Mouse (Mus musculus): ENCODE measurements around the gene Gm9040. TPM values are rescaled to one million over a fixed set of nuclear protein-coding genes. Genes with fewer than 3 reads are reported as not detected.
"Not testable (repeated sequence)": the region's sequence is repeated elsewhere in the genome, so short reads cannot be mapped to it uniquely, and the experiment has no call there.

The Gm9040 gene
- total RNA-seq (2015; ENCODE audit: low replicate concordance): not detected in 2 replicates
- 0.17 TPM in 1 of 2 replicates, not detected in the other for total RNA-seq (2017; ENCODE audit: low replicate concordance)

GRCm38 (mm10) chr10:118326869-118327268 lies at the start of gene Gm9040:
Gene Gm9040 (minus strand): TSS chr10:118326969.
- ATAC-seq (replicated peaks; ENCODE audit: low FRiP score, poor library complexity, severe bottlenecking): not testable (repeated sequence)

GRCm38 (mm10) chr10:118370443-118370842 lies 43.7 kb upstream of the Gm9040 start:
- no peak for ATAC-seq (replicated peaks; ENCODE audit: low FRiP score, poor library complexity, severe bottlenecking)

- ATAC-seq (replicated peaks; ENCODE audit: low FRiP score, poor library complexity, severe bottlenecking): no peak
Observed at GRCm38 (mm10) chr10:118369518-118369917, 42.7 kb upstream of the Gm9040 start.

- ATAC-seq (replicated peaks; ENCODE audit: low FRiP score, poor library complexity, severe bottlenecking): not testable (repeated sequence)
Observed at GRCm38 (mm10) chr10:118354005-118354404, 27.2 kb upstream of the Gm9040 start, which contains the start of gene Gm9049. Gene Gm9049 (minus strand): TSS chr10:118354105.

GRCm38 (mm10) chr10:118348579-118348978 lies 21.8 kb upstream of the Gm9040 start, which contains the start of gene Gm9048:
Gene Gm9048 (minus strand): TSS chr10:118348679.
- not testable (repeated sequence) for ATAC-seq (replicated peaks; ENCODE audit: low FRiP score, poor library complexity, severe bottlenecking)

- not testable (repeated sequence) for ATAC-seq (replicated peaks; ENCODE audit: low FRiP score, poor library complexity, severe bottlenecking)
Observed at GRCm38 (mm10) chr10:118343155-118343554, 16.4 kb upstream of the Gm9040 start, which contains the start of gene Gm9046. Gene Gm9046 (minus strand): TSS chr10:118343255.

- not testable (repeated sequence) for ATAC-seq (replicated peaks; ENCODE audit: low FRiP score, poor library complexity, severe bottlenecking)
Observed at GRCm38 (mm10) chr10:118337731-118338130, 11.0 kb upstream of the Gm9040 start, which contains the start of gene Gm9045. Gene Gm9045 (minus strand): TSS chr10:118337831.

DNA sequence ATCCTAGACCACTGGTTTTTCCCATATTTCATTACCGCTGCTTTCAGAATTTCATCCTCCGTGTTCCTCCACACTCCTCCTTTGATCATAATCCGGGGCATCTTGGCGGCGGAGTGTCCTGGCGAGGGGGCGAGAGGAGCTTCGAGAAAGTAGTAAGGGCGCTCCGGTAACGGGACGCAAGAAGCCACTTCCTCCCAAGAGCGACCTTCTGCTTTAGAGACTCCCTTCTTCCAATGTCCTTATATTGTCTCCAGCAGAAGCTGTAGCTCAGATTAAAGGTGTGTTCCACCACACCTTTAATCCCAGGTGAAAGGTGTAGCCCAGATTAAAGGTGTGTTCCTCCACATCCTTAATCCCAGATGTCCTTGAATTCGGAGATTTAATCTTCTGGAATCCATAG lies 5.5 kb upstream of the Gm9040 start, which contains the start of gene Gm9044:
Gm9044 (minus strand) TSS at position 101 of the 400 bp plus-strand sequence.
- ATAC-seq (replicated peaks; ENCODE audit: low FRiP score, poor library complexity, severe bottlenecking): not testable (repeated sequence)

DNA sequence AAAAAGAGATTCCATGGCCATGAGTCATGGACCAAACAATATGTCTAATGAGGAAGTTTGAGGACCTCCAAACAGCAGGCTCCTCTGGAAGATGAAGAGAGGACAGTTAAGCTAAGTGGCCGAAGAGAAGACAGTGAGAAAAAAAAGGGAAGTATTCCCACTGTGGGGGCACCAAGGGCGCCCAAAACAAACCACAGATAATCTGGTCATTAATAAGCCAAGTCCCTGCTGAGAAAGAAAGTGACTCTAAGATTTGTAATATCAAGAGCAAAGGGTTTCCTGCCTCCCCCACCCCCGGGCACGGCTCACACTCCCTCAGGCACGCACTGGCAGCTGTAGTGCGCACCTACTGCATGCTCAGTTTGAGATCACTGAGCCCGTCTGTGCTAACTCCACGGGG lies 7.7 kb downstream of the Gm9040 start:
- no peak for ATAC-seq (replicated peaks; ENCODE audit: low FRiP score, poor library complexity, severe bottlenecking)

DNA sequence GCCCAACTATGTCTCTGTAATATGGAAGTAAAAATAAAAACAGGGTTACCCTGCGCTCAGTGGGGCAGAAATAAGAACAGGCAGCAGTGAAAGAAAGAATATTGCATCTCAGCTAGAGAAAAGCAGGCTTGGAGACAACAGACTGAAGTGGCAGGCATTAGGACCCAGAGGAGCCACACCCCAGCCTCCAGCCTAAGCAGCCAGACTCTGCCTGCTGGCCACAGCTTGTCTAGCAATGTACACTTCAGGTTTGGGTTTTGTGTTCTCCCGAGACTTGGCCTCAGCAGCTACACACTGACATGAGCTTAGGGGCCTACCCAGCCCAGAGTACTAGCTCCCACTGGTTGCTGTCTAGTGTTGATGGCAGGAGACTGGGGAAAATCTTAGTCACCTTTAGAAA lies 24.6 kb downstream of the Gm9040 start:
- ATAC-seq (replicated peaks; ENCODE audit: low FRiP score, poor library complexity, severe bottlenecking): not testable (repeated sequence)

- no peak for ATAC-seq (replicated peaks; ENCODE audit: low FRiP score, poor library complexity, severe bottlenecking)
Observed at GRCm38 (mm10) chr10:118294938-118295337, 31.8 kb downstream of the Gm9040 start, which contains the start of gene Iltifb. Gene Iltifb (minus strand): TSS chr10:118295038.

DNA sequence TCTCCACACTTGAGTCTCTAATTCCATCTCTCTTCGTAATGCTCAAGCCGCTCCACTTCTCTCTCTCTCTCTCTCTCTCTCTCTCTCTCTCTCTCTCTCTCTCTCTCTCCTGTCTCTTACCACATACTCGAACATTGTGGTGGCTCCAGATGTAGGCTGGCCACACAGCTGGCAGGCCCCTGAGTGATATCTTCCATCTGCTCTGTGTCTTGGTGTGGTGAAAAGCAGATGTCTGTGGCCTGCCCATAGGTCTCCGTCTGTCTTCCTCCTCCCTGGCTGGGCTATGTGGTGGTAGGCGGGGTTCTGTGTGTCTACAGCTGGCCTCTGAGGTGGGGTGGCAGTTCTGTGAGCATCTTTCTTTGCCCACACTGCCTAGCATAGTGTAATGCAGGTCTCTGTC lies 43.8 kb downstream of the Gm9040 start:
- not testable (repeated sequence) for ATAC-seq (replicated peaks; ENCODE audit: low FRiP score, poor library complexity, severe bottlenecking)

DNA sequence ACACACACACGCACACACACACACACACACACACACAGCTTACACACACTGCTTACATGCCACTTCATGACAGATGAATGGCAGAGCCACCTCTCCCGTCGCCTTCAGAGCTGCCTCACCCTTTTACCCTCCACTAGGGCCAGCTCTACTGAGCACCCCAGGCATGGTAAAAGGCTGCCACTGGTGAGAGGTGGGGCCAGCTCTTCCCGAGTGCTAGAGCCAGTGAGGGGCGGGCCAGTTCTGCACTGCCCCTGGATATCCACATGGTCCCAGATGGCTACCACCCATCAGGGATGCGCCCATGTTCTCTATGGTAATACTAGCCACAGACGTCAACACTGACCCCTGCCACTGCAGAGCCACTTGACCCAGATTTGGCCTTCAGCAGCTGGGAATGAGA lies 44.2 kb downstream of the Gm9040 start:
- not testable (repeated sequence) for ATAC-seq (replicated peaks; ENCODE audit: low FRiP score, poor library complexity, severe bottlenecking)

DNA sequence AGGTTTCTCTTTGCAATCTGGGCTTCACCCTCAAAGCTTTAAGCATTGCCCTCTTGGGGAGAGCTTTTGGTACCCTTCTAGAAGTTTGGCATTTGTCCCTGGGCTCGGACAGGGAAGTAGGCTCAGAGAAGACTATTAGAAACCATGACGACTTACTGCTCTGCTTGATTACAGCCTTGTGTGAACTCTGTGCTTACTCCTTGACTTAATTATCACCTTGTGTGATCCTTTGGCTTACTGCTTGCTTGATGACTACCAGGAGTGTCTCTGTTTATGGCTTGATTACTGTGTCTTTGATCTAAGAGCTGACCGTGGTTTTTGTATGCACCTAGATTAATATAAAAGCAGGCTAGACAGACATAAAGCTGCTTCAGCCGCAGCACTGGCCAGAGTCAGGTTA lies 48.7 kb downstream of the Gm9040 start:
- not testable (repeated sequence) for ATAC-seq (replicated peaks; ENCODE audit: low FRiP score, poor library complexity, severe bottlenecking)

Other genes starting within 250 kb of the Gm9040 start
- 2.1 and 14.8 TPM in 2 replicates for gene Mdm1, start 185.2 kb downstream of the Gm9040 start, total RNA-seq (2015; ENCODE audit: low replicate concordance)
- 6.3 and 7.3 TPM in 2 replicates for gene Mdm1, start 185.2 kb downstream of the Gm9040 start, total RNA-seq (2017; ENCODE audit: low replicate concordance)
- gene Il22, start 122.0 kb downstream of the Gm9040 start, total RNA-seq (2015; ENCODE audit: low replicate concordance): not detected in 2 replicates
- not detected in 2 replicates for gene Il22, start 122.0 kb downstream of the Gm9040 start, total RNA-seq (2017; ENCODE audit: low replicate concordance)
- gene Gm32717, start 86.2 kb downstream of the Gm9040 start, total RNA-seq (2015; ENCODE audit: low replicate concordance): not detected in 2 replicates
- gene Gm32717, start 86.2 kb downstream of the Gm9040 start, total RNA-seq (2017; ENCODE audit: low replicate concordance): 0.28 TPM in 1 of 2 replicates, not detected in the other
- gene Gm32802, start 68.3 kb downstream of the Gm9040 start, total RNA-seq (2015; ENCODE audit: low replicate concordance): not detected in 2 replicates
- 0.28 TPM in 1 of 2 replicates, not detected in the other for gene Gm32802, start 68.3 kb downstream of the Gm9040 start, total RNA-seq (2017; ENCODE audit: low replicate concordance)
- not detected in 2 replicates for gene Iltifb, start 31.9 kb downstream of the Gm9040 start, total RNA-seq (2015; ENCODE audit: low replicate concordance)
- not detected in 2 replicates for gene Iltifb, start 31.9 kb downstream of the Gm9040 start, total RNA-seq (2017; ENCODE audit: low replicate concordance)
- not detected in 2 replicates for gene Gm9044, start 5.4 kb upstream of the Gm9040 start, total RNA-seq (2015; ENCODE audit: low replicate concordance)
- gene Gm9044, start 5.4 kb upstream of the Gm9040 start, total RNA-seq (2017; ENCODE audit: low replicate concordance): 0.17 TPM in 1 of 2 replicates, not detected in the other
- not detected in 2 replicates for gene Gm9045, start 10.9 kb upstream of the Gm9040 start, total RNA-seq (2015; ENCODE audit: low replicate concordance)
- gene Gm9045, start 10.9 kb upstream of the Gm9040 start, total RNA-seq (2017; ENCODE audit: low replicate concordance): 0.26 TPM in 1 of 2 replicates, not detected in the other
- not detected in 2 replicates for gene Gm9046, start 16.3 kb upstream of the Gm9040 start, total RNA-seq (2015; ENCODE audit: low replicate concordance)
- not detected in 2 replicates for gene Gm9046, start 16.3 kb upstream of the Gm9040 start, total RNA-seq (2017; ENCODE audit: low replicate concordance)
- not detected in 2 replicates for gene Gm9048, start 21.7 kb upstream of the Gm9040 start, total RNA-seq (2015; ENCODE audit: low replicate concordance)
- gene Gm9048, start 21.7 kb upstream of the Gm9040 start, total RNA-seq (2017; ENCODE audit: low replicate concordance): not detected in 2 replicates
- gene Gm9049, start 27.1 kb upstream of the Gm9040 start, total RNA-seq (2015; ENCODE audit: low replicate concordance): not detected in 2 replicates
- gene Gm9049, start 27.1 kb upstream of the Gm9040 start, total RNA-seq (2017; ENCODE audit: low replicate concordance): 0.26 TPM in 1 of 2 replicates, not detected in the other
- not detected in 2 replicates for gene Ifng, start 114.1 kb upstream of the Gm9040 start, total RNA-seq (2015; ENCODE audit: low replicate concordance)
- not detected in 2 replicates for gene Ifng, start 114.1 kb upstream of the Gm9040 start, total RNA-seq (2017; ENCODE audit: low replicate concordance)

All from erythroblast, adult 5-6 weeks (primary cell).